Mouse (Mus musculus): ENCODE results near the gene Mbtps2.

Gene Mbtps2

GRCm38 (mm10) chrX:157501871-157502270 is 96.6 kb downstream of the Mbtps2 start:
- DNase-seq: no peak

GRCm38 (mm10) chrX:157500004-157500403 is 98.5 kb downstream of the Mbtps2 start:
- DNase-seq: no peak

GRCm38 (mm10) chrX:157493159-157493558 is 105.4 kb downstream of the Mbtps2 start:
- DNase-seq: no peak

- DNase-seq: peak; percentile 83
These were observed 106.4 kb downstream of the Mbtps2 start, which contains the start of gene Sms for GRCm38 (mm10) chrX:157491944-157492726. Gene Sms, minus strand, starts transcription at chrX:157492287.

GRCm38 (mm10) chrX:157491145-157491935 is 107.2 kb downstream of the Mbtps2 start:
- DNase-seq: peak; percentile 43

- DNase-seq: peak; percentile 11
These were observed 107.8 kb downstream of the Mbtps2 start for GRCm38 (mm10) chrX:157490769-157491144.

- DNase-seq: no peak
These were observed 108.4 kb downstream of the Mbtps2 start for GRCm38 (mm10) chrX:157489871-157490721.

GRCm38 (mm10) chrX:157488831-157489230 is 109.7 kb downstream of the Mbtps2 start:
- DNase-seq: no peak

GRCm38 (mm10) chrX:157486765-157487164 is 111.8 kb downstream of the Mbtps2 start:
- peak; percentile 46 for DNase-seq
